Mouse (Mus musculus) testis, adult 2 months (tissue): ENCODE results near the gene Vat1.

Source experiments
- CTCF ChIP-seq: fragments of 200-500 bp; IDR thresholded peaks from 2 replicates; pipeline ENCODE4 v1.5.1; 2012; ENCODE audit warnings: low read depth, mild to moderate bottlenecking, inconsistent platforms, low read length, moderate library complexity; ENCODE audit not compliant: control insufficient read depth, insufficient read depth, insufficient replicate concordance
- POLR2A ChIP-seq: fragments of 200-500 bp; IDR thresholded peaks from 2 replicates; pipeline ENCODE4 v1.6.1; 2012; ENCODE audit warnings: low read depth, mild to moderate bottlenecking, inconsistent platforms, low read length, moderate library complexity; ENCODE audit not compliant: control insufficient read depth

- no peak for TF ChIP-seq POLR2A
- TF ChIP-seq CTCF = no peak
These were observed 41.8 kb downstream of the Vat1 start, which contains the start of gene Gm27029 for GRCm38 (mm10) chr11:101424105-101424851.
